ENCODE assay signal across 8 mouse cellular contexts in the genomic region with DNA sequence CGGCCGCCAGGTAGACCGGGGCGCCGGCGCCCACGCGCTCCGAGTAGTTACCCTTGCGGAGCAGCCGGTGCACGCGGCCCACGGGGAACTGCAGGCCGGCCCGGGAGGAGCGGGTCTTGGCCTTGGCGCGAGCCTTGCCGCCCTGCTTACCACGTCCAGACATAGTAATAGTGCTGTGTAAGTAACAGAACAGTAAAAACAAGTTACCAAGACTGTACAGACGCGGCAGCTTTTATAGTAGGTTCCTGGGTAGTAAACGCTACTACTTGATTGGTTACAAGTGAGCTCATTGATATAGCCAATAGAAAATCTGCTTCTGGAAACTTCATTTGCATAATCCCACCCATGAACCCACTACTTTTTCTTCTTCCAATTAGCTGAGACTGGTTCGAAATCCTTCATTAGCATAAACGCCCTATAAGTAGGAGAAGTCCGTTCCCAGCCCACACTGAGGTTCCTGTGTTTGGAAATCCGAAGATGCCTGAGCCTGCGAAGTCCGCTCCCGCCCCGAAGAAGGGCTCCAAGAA. TPM values are rescaled to one million over a fixed set of nuclear protein-coding genes. Genes with fewer than 3 reads are reported as not detected.
DNase-seq lines count a peak whose midpoint lies in the region; ATAC-seq and TF ChIP-seq lines count a peak whose summit lies in the region.

A gene (minus strand): TSS at position 194 of the 527 bp plus-strand sequence.
A gene (plus strand): TSS at position 445 of the 527 bp plus-strand sequence.

- H3K9me3 ChIP-seq in G1E (replicated peaks): no peaks in the 10 kb centered on the region
- no peaks in the 10 kb centered on the region for H3K9me3 ChIP-seq in forebrain, embryonic 16.5 days (ENCODE audit: control insufficient read depth, low read length)
- H3K9me3 ChIP-seq in lung, embryonic 14.5 days (ENCODE audit: low read depth, low read length): no peaks in the 10 kb centered on the region

- 0% methylated on average over 26 of the region's 32 CpGs for WGBS in forebrain, embryonic 16.5 days
- under 1% methylated on average over 32 of the region's 32 CpGs for WGBS in lung, embryonic 14.5 days
- under 1% methylated on average over 29 of the region's 32 CpGs for WGBS in olfactory bulb, adult 2 months
- under 1% methylated on average over 29 of the region's 32 CpGs for WGBS in thymus, adult 2 months

- no peaks in the 10 kb centered on the region for H3K36me3 ChIP-seq in G1E (replicated peaks)
- H3K36me3 ChIP-seq in forebrain, embryonic 16.5 days (ENCODE audit: control insufficient read depth, insufficient read depth): no peaks in the 10 kb centered on the region
- no peaks in the 10 kb centered on the region for H3K36me3 ChIP-seq in lung, embryonic 14.5 days (ENCODE audit: insufficient read depth)
- H3K36me3 ChIP-seq in thymus, adult 2 months (ENCODE audit: control insufficient read depth, insufficient read depth, low read length): no peaks in the 10 kb centered on the region

- peak within 1 kb of the TSS; percentile 97 for H3K27ac ChIP-seq in forebrain, embryonic 16.5 days (ENCODE audit: low read length)
- H3K27ac ChIP-seq in layer of hippocampus, adult 2 months: peak within 1 kb of the TSS; percentile 96
- H3K27ac ChIP-seq in lung, embryonic 14.5 days (ENCODE audit: low read depth): peak within 1 kb of the TSS; percentile 100
- H3K27ac ChIP-seq in olfactory bulb, adult 2 months (ENCODE audit: insufficient read depth, low read depth, low read length): peak within 1 kb of the TSS; percentile 85
- peak within 1 kb of the TSS; percentile 100 for H3K27ac ChIP-seq in thymus, adult 2 months (ENCODE audit: control insufficient read depth, insufficient read depth, low read length)

- TF ChIP-seq POLR2A in olfactory bulb, adult 2 months (IDR thresholded peaks at IDR 0.05; ENCODE audit: insufficient read depth, low read depth, low read length): no peak
- no peak for TF ChIP-seq POLR2A in thymus, adult 2 months (IDR thresholded peaks at IDR 0.05; ENCODE audit: control insufficient read depth, extremely low read depth, insufficient read depth, low read length, poor library complexity)

- peak within 1 kb of the TSS; percentile 64; the same call in 1 of the 2 replicates for H3K4me3 ChIP-seq in G1E (ENCODE audit: low read depth, low read length)
- peak within 1 kb of the TSS; percentile 60 for H3K4me3 ChIP-seq in forebrain, embryonic 16.5 days (replicated peaks; ENCODE audit: low read length)
- H3K4me3 ChIP-seq in layer of hippocampus, adult 2 months: peak within 1 kb of the TSS; percentile 64
- H3K4me3 ChIP-seq in lung, embryonic 14.5 days (ENCODE audit: low read depth, low read length): peak within 1 kb of the TSS; percentile 44
- H3K4me3 ChIP-seq in olfactory bulb, adult 2 months (ENCODE audit: insufficient read depth, low read depth, low read length): peak within 1 kb of the TSS; percentile 60
- peak within 1 kb of the TSS; percentile 75 for H3K4me3 ChIP-seq in thymus, adult 2 months (ENCODE audit: control insufficient read depth, insufficient read depth, low read length)

- ATAC-seq in G1E (ENCODE audit: extremely low read depth, insufficient number of reproducible peaks, low FRiP score, poor library complexity, severe bottlenecking): peak; percentile 89
- peak; percentile 99 for ATAC-seq in forebrain, embryonic 16.5 days
- peak; percentile 98 for ATAC-seq in lung, embryonic 14.5 days (ENCODE audit: insufficient read depth)

- H3K9ac ChIP-seq in forebrain, embryonic 16.5 days (replicated peaks; ENCODE audit: low read depth, low read length): peak within 1 kb of the TSS; percentile 70
- peak within 1 kb of the TSS; percentile 66 for H3K9ac ChIP-seq in lung, embryonic 14.5 days

- H3K4me1 ChIP-seq in G1E (ENCODE audit: insufficient read depth, low read depth, low read length): peaks cover 34% of the 10 kb centered on the region
- peaks cover 19% of the 10 kb centered on the region for H3K4me1 ChIP-seq in forebrain, embryonic 16.5 days (replicated peaks; ENCODE audit: control insufficient read depth, insufficient read depth, low read length)
- peaks cover 9% of the 10 kb centered on the region; the same call in 1 of the 2 replicates for H3K4me1 ChIP-seq in lung, embryonic 14.5 days (ENCODE audit: insufficient read depth)
- H3K4me1 ChIP-seq in olfactory bulb, adult 2 months (ENCODE audit: control insufficient read depth, insufficient read depth, low read length): no peaks in the 10 kb centered on the region
- peaks cover 3% of the 10 kb centered on the region; the same call in 1 of the 2 replicates for H3K4me1 ChIP-seq in thymus, adult 2 months (replicated peaks; ENCODE audit: control insufficient read depth, insufficient read depth, low read length)

- peak within 1 kb of the TSS; percentile 88 for H3K4me2 ChIP-seq in forebrain, embryonic 16.5 days (ENCODE audit: low read length)
- H3K4me2 ChIP-seq in lung, embryonic 14.5 days: peak within 1 kb of the TSS; percentile 79

- H3K27me3 ChIP-seq in G1E (ENCODE audit: insufficient read depth, low read length): no peaks in the 10 kb centered on the region
- H3K27me3 ChIP-seq in forebrain, embryonic 16.5 days (replicated peaks; ENCODE audit: control insufficient read depth, insufficient read depth, low read length): no peaks in the 10 kb centered on the region
- H3K27me3 ChIP-seq in lung, embryonic 14.5 days (ENCODE audit: insufficient read depth, low read length): no peaks in the 10 kb centered on the region
- H3K27me3 ChIP-seq in thymus, adult 2 months (ENCODE audit: control insufficient read depth, insufficient read depth, low read length): no peaks in the 10 kb centered on the region

- no peak for TF ChIP-seq CTCF in G1E (IDR thresholded peaks at IDR 0.05; ENCODE audit: low read depth, low read length)
- TF ChIP-seq CTCF in layer of hippocampus, adult 2 months (conservative IDR thresholded peaks at IDR 0.05): no peak
- no peak for TF ChIP-seq CTCF in lung, embryonic 14.5 days (IDR thresholded peaks at IDR 0.05; ENCODE audit: low read depth)
- no peak for TF ChIP-seq CTCF in olfactory bulb, adult 2 months (IDR thresholded peaks at IDR 0.05; ENCODE audit: insufficient read depth, low read depth, low read length)
- peak; percentile 29; the same call in 1 of the 2 replicates for TF ChIP-seq CTCF in thymus, adult 2 months (IDR thresholded peaks at IDR 0.05; ENCODE audit: borderline replicate concordance, control insufficient read depth, extremely low read depth, insufficient read depth, low read length, poor library complexity)

- intact Hi-C loops in heart, postnatal 36 days (cut with DNase I): loop anchor here (1.0 to 10.0 kb wide), 6 partner anchors 62 to 1967 kb away; a partner anchor contains a TSS

- peak; percentile 90 for DNase-seq in G1E (ENCODE audit: low spot score)
- DNase-seq in cerebellum, adult 11-12 months: peak; percentile 82
- DNase-seq in heart, postnatal 36 days: peak; percentile 79 to 84
- DNase-seq in layer of hippocampus, adult 2 months (ENCODE audit: low spot score in 2 of 2): peak; percentile 76 to 96
- DNase-seq in lung, embryonic 14.5 days: peak; percentile 99
- peak; percentile 78 for DNase-seq in thymus, adult 2 months

RNA-seq across cellular contexts. Expression of the first gene that starts in this region (rescaled TPM):
- total RNA-seq in G1E (2014; fragmentation: Nextera tagmentation) (5.1 and 6.4 TPM in 2 replicates), G1E (2017) (54.4 and 93.5 TPM in 2 replicates)
- 1.1 and 3.8 TPM in 2 replicates for polyA plus RNA-seq in G1E (2012)
- polyA plus RNA-seq in forebrain, embryonic 16.5 days (2015; fragmentation: Nextera tagmentation; extraction: Ambion mirVana): 0.80 and 0.83 TPM in 2 replicates
- 1 to 10 TPM; 1.6 to 1.8 TPM for total RNA-seq in heart, postnatal 36 days (2021)
- 1 to 10 TPM; 2.9 to 4.0 TPM for total RNA-seq in layer of hippocampus, adult 2 months (2021)
- 1.5 and 2.1 TPM in 2 replicates for polyA plus RNA-seq in lung, embryonic 14.5 days (2014; fragmentation: Nextera tagmentation; extraction: Ambion mirVana)
- polyA plus RNA-seq in olfactory bulb, adult 2 months (2012; ENCODE audit: insufficient read depth, insufficient read length, low replicate concordance, missing spikeins): not detected in 2 replicates
- 11.0 and 12.9 TPM in 2 replicates for polyA plus RNA-seq in thymus, adult 2 months (2012; rRNA removed)

RNA-seq across cellular contexts. Expression of the second gene that starts in this region (rescaled TPM):
- total RNA-seq in G1E (2014; fragmentation: Nextera tagmentation) (62.5 and 102 TPM in 2 replicates), G1E (2017) (387 and 479 TPM in 2 replicates)
- polyA plus RNA-seq in G1E (2012): 8.5 and 11.3 TPM in 2 replicates
- polyA plus RNA-seq in forebrain, embryonic 16.5 days (2015; fragmentation: Nextera tagmentation; extraction: Ambion mirVana): 27.2 and 35.5 TPM in 2 replicates
- total RNA-seq in heart, postnatal 36 days (2021): 10 to 100 TPM; 64.4 to 75.8 TPM
- total RNA-seq in layer of hippocampus, adult 2 months (2021): 10 to 100 TPM; 45.1 to 50.2 TPM
- polyA plus RNA-seq in lung, embryonic 14.5 days (2014; fragmentation: Nextera tagmentation; extraction: Ambion mirVana): 52.9 and 55.1 TPM in 2 replicates
- not detected in 2 replicates for polyA plus RNA-seq in olfactory bulb, adult 2 months (2012; ENCODE audit: insufficient read depth, insufficient read length, low replicate concordance, missing spikeins)
- 153 and 154 TPM in 2 replicates for polyA plus RNA-seq in thymus, adult 2 months (2012; rRNA removed)

Comparison
In these comparisons a context has a peak if more than half of its experiments do, and no peak if none do; other contexts are left out.
1. Peak in every context shown above with its lines: DNase-seq, ATAC-seq, H3K4me3 ChIP-seq and H3K27ac ChIP-seq.